Mouse (Mus musculus) liver, embryonic 16.5 days (tissue): ENCODE data around the gene Adgrl3. TPM values are rescaled to one million over a fixed set of nuclear protein-coding genes. Genes with fewer than 3 reads are reported as not detected.

Source experiments
- ATAC-seq: fragments of 200-750 bp; cut with Nextera tagmentation; 2 replicates; pipeline ENCODE4 v1.8.0; 2017; ENCODE audit warnings: low read depth, mild to moderate bottlenecking, moderate number of reproducible peaks, moderate library complexity
- H3K27ac ChIP-seq: fragments of 300-500 bp; sonication (generic); 2 replicates; pipeline ENCODE4 v1.5.1; 2014; ENCODE audit warnings: mild to moderate bottlenecking, low read length
- H3K27me3 ChIP-seq: fragments of 300-500 bp; sonication (generic); 2 replicates; pipeline ENCODE4 v1.6.1; 2014; ENCODE audit warnings: low read depth, low read length, mixed read lengths; ENCODE audit not compliant: control insufficient read depth, insufficient read depth
- H3K36me3 ChIP-seq: fragments of 300-500 bp; sonication (generic); 2 replicates; pipeline ENCODE4 v1.6.1; 2014; ENCODE audit warnings: mild to moderate bottlenecking; ENCODE audit not compliant: control insufficient read depth, insufficient read depth
- H3K4me1 ChIP-seq: fragments of 300-500 bp; sonication (generic); 2 replicates; pipeline ENCODE4 v1.6.1; 2014; ENCODE audit warnings: low read depth, low read length, mixed read lengths; ENCODE audit not compliant: control insufficient read depth
- H3K4me2 ChIP-seq: fragments of 300-500 bp; sonication (generic); 2 replicates; pipeline ENCODE4 v1.6.1; 2014; ENCODE audit warnings: low read depth, low read length, mixed read lengths
- H3K4me3 ChIP-seq: fragments of 300-500 bp; sonication (generic); 2 replicates; pipeline ENCODE4 v1.5.1; 2014; ENCODE audit warnings: low read depth, mild to moderate bottlenecking, low read length
- H3K9ac ChIP-seq: fragments of 300-500 bp; sonication (generic); 2 replicates; pipeline ENCODE4 v1.6.1; 2014; ENCODE audit warnings: low read depth, low read length
- H3K9me3 ChIP-seq: fragments of 300-500 bp; sonication (generic); replicated peaks from 2 replicates; pipeline ENCODE4 v1.6.1; 2016; ENCODE audit warnings: low read length; ENCODE audit not compliant: control insufficient read depth
- WGBS: fragments of 180-500 bp; shearing (Covaris S2); extraction: QIAGEN DNeasy Blood & Tissue Kit; methylation state at CpG from one replicate; pipeline ENCODE4 v1.1.7; 2014; ENCODE audit not compliant: insufficient replicate concordance; 5-methylcytosine and 5-hydroxymethylcytosine counted together
- polyA plus RNA-seq: library from polyadenylated mRNA; unstranded; fragments of >200 nt; fragmentation: Nextera tagmentation; extraction: Ambion mirVana; gene quantifications from 2 replicates; pipeline ENCODE4 v1.2.1, GENCODE M21; 2015

The Adgrl3 gene
- polyA plus RNA-seq, 1 experiment from 2014 or later = 0.89 TPM

DNA sequence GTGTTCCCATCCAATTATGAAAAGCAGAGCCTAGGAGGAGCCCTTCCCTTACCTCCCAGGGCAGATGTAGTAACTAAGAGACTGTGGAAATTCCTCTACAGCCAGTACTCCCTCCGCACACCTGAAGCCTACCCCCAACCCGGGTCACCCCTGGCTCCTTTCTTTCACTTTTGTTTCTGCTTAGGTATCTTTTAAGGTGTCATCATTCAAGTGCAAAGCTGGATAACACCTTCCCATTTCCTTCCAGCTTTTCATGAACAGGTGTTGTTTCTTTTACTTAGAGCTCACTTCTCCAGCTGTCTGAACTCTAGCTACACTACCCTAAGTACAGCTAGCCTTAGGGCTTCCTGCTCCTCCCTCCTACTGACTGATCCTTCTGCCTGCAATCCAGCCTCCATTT lies 634.0 kb downstream of the Adgrl3 start:
- no peak for ATAC-seq

DNA sequence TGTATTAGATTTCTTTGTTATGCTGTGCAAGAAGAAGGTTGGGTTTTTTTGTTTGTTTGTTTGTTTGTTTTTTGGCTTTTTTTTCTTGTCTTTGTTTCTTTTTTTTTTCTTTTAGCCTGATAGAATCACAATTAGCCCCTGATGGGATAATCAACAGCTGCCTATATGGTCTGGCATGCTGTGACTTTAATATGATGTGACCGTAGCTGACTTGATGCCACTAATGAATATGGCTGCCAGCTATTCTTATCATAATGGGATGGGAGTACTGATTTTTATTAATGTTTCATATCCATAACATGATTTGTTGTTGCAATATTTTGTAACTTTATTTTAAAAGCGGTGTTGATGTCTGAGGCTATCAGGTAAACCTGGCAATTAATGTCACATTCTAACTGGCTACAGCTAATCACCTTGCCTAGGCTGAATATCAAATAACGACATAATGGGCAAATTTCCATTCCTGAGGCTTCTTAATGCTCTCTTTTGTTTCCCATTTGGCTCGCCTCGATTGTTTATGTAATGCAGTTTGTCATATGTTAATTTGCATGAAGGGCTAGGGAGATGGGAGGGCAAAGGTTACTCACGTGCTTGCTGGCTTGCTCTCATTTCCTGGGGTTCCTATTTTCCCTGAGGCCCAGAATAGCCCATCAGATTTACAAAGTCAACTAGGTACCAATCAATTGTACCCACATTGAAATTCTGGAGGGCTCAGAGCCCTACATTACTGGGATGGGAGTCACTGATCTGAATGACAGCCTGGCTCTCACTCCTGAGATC lies 641.9 kb downstream of the Adgrl3 start:
- ATAC-seq = no peak
- no peak overlapping the region for H3K4me2 ChIP-seq
- 46% methylated on average over 6 of the region's 6 CpGs for WGBS

More for the DNA sequence above, 634.0 kb downstream of the Adgrl3 start:
- no peak overlapping the region for H3K27ac ChIP-seq
- no peak overlapping the region for H3K4me3 ChIP-seq
- H3K9ac ChIP-seq = no peak overlapping the region
- no peak overlapping the region for H3K4me2 ChIP-seq
- no peaks in the 10 kb centered on the region for H3K9me3 ChIP-seq
- no peaks in the 10 kb centered on the region for H3K27me3 ChIP-seq
- H3K4me1 ChIP-seq = no peaks in the 10 kb centered on the region
- no peaks in the 10 kb centered on the region for H3K36me3 ChIP-seq
- 46% methylated on average over 2 of the region's 2 CpGs for WGBS

DNA sequence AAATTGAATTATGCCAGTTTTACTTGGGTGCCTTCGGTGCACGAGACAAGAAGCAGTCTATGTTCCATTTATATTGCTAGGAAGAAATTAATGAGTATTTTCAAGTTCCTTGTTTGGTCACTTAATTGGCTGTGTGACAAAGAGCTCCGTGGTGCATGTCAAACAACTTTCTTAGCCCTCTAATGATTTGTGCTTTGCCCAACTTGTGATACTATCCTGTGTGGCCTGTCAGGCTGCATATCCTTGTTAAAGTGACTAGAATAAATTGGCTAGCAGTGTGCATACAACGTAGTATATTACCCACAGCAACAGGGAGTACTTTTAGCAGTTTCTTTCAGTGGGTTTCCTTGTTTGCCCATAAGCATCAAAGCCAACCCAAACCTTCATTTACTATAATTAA lies 651.1 kb downstream of the Adgrl3 start:
- WGBS = 56% methylated on average over 4 of the region's 4 CpGs
- Histone ChIP-seq H3K36me3 (no peaks in the 10 kb centered on the region), H3K4me3 (no peak overlapping the region), H3K9ac (no peak overlapping the region), H3K4me2 (no peak overlapping the region), H3K27me3 (no peaks in the 10 kb centered on the region), H3K4me1 (no peaks in the 10 kb centered on the region), H3K27ac (no peak overlapping the region), H3K9me3 (no peaks in the 10 kb centered on the region)
- no peak for ATAC-seq

More for the DNA sequence above, 641.9 kb downstream of the Adgrl3 start:
- H3K36me3 ChIP-seq = no peaks in the 10 kb centered on the region
- H3K27ac ChIP-seq = no peak overlapping the region
- H3K27me3 ChIP-seq = no peaks in the 10 kb centered on the region
- H3K4me3 ChIP-seq = no peak overlapping the region
- H3K9me3 ChIP-seq = no peaks in the 10 kb centered on the region
- no peak overlapping the region for H3K9ac ChIP-seq
- H3K4me1 ChIP-seq = no peaks in the 10 kb centered on the region

DNA sequence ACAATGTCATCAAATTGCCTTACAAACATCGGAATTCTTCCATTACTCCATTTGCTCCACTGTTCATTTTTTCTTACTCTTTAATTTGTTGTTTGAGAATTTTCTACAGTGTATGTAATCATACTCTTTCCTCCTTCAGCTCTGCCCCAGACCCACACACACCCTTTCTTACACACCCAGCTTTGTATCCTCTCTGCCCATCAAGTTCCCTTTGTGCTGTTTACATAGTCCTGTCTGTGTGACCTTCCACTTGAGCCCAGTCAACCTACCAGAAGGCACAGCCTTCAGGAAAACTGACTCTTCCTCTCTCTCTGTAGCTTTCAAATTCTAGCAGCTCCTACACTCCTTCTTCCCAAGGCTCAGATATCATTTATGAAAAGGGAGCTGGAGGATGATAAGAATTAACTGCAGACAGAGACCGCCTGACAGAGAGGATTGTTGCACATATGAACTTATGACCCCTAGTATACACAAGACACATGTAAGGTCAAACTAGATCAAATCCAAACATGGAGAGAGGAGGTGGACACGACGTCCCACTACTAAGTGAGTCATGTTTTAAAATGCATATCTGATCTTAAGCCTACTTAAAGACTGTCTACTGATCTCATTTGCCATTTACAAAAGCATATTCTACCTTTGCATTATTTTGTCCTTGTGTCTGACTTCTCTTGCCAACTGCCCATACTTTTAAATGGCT lies 654.5 kb downstream of the Adgrl3 start:
- H3K4me3 ChIP-seq = no peak overlapping the region
- ATAC-seq = no peak
- H3K27ac ChIP-seq = no peak overlapping the region
- H3K4me1 ChIP-seq = no peaks in the 10 kb centered on the region
- H3K9me3 ChIP-seq = no peaks in the 10 kb centered on the region
- no peaks in the 10 kb centered on the region for H3K36me3 ChIP-seq
- H3K9ac ChIP-seq = no peak overlapping the region
- no peaks in the 10 kb centered on the region for H3K27me3 ChIP-seq
- WGBS = 56% methylated on average over 4 of the region's 4 CpGs
- H3K4me2 ChIP-seq = no peak overlapping the region

DNA sequence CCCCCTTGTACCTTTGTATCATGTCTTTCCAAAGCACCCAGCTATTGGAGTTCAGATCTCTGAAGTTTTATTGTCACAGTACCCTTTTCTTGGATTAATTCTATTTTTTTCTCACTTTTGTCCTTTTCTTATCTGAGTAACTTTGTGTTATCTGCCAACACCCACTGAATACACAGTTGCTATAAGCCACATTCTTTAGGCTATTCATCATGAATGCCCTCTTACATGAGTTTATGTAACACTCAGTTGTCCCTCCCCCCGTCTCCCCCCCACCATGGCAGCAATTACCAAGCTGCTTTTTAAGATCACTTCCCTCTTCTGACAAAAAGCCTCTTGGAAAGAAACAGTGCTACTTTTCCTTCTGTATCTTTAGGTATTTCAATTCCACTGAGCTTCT lies 655.0 kb downstream of the Adgrl3 start:
- Histone ChIP-seq H3K9ac (no peak overlapping the region), H3K9me3 (no peaks in the 10 kb centered on the region), H3K27me3 (no peaks in the 10 kb centered on the region), H3K4me1 (no peaks in the 10 kb centered on the region), H3K4me2 (no peak overlapping the region), H3K27ac (no peak overlapping the region), H3K4me3 (no peak overlapping the region), H3K36me3 (no peaks in the 10 kb centered on the region)
- WGBS = 36% methylated on average over 1 of the region's 1 CpGs
- ATAC-seq = no peak

DNA sequence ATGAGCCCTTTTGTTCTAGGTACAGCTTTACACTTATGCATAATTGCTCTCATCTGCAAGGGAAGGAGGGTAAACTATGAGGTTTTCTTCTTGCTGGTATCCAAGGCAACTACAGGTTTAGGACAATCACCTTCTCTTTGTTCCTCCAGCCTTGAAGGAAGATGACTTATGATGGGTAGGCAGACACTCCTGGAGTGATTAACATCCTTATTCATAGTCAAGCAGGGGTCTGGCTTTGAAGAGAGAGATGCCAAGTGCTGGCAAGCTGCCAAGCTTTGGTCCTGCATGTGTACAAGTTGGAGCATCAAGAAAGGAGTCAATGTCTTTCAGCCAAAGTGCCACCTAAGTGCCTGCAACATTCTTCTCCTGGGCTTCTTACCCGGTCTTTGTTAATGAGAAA lies 657.0 kb downstream of the Adgrl3 start:
- Histone ChIP-seq H3K27ac (no peak overlapping the region), H3K4me2 (no peak overlapping the region), H3K36me3 (no peaks in the 10 kb centered on the region), H3K9ac (no peak overlapping the region), H3K4me3 (no peak overlapping the region), H3K27me3 (no peaks in the 10 kb centered on the region), H3K4me1 (no peaks in the 10 kb centered on the region), H3K9me3 (no peaks in the 10 kb centered on the region)
- ATAC-seq = no peak
- WGBS = 74% methylated on average over 1 of the region's 1 CpGs

DNA sequence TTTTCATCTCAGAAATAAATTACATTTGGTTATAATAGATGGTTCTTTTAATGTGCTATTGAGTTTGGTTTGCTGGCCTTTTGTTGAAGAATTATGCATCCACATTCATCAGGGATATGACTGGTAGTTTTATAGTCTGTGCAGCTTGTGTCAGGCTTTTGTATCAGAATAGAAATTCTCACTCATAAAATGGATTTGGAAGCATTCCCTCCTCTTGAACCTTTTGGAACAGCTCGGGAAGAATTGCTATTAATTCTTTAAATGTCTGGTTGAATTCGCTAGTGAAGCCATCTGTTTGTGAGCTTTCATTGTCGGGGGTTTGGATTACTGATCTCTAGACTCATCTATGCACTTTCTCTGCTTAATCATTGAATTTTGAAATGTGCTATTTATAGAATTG lies 666.3 kb downstream of the Adgrl3 start:
- Histone ChIP-seq H3K36me3 (no peaks in the 10 kb centered on the region), H3K9me3 (no peaks in the 10 kb centered on the region), H3K4me2 (no peak overlapping the region), H3K27me3 (no peaks in the 10 kb centered on the region), H3K9ac (no peak overlapping the region), H3K4me1 (no peaks in the 10 kb centered on the region), H3K4me3 (no peak overlapping the region), H3K27ac (no peak overlapping the region)
- ATAC-seq = no peak
- WGBS = 58% methylated on average over 3 of the region's 3 CpGs

DNA sequence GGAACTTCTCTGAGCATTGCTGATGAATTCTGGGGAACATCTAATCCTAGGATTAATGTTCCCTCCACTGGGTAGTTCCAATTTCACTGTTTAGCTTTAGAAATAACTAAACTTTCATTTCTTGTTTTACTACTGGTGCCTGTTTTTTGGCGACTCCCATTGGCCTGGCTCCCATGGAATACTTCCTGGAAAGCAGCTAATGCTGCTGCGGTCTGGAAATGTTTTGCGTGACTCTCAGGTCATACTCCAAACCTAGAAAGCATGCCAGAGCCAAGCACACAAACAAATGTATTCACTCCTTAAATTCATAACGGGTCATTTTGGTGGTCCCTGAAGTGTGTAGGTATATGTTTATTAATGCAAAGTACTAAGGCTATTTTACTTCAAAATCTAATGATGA lies 666.9 kb downstream of the Adgrl3 start:
- H3K4me3 ChIP-seq = no peak overlapping the region
- 68% methylated on average over 4 of the region's 4 CpGs for WGBS
- no peaks in the 10 kb centered on the region for H3K4me1 ChIP-seq
- no peaks in the 10 kb centered on the region for H3K36me3 ChIP-seq
- no peak for ATAC-seq
- H3K4me2 ChIP-seq = no peak overlapping the region
- H3K27ac ChIP-seq = no peak overlapping the region
- no peak overlapping the region for H3K9ac ChIP-seq
- no peaks in the 10 kb centered on the region for H3K27me3 ChIP-seq
- H3K9me3 ChIP-seq = no peaks in the 10 kb centered on the region

DNA sequence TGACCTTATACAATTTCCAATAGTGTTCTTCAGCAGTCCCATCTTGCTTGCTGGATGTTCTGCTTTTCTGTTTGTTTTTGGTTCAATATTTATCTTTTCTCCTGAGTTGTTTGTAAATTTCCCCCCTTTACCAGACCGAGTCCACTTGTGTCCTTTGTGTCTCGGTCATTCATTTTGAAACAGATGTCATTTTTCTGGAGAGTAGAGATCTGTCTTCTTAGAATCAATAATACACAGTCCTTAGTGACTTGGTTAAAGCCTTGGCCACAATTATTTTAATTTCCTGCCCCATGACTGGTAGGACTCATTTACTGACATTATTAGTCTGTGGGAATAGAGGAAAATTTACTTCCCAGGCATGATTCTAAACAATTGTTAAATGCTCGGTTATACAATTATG lies 709.7 kb downstream of the Adgrl3 start:
- Histone ChIP-seq H3K27me3 (no peaks in the 10 kb centered on the region), H3K4me2 (no peak overlapping the region), H3K9me3 (no peaks in the 10 kb centered on the region), H3K27ac (no peak overlapping the region), H3K4me1 (no peaks in the 10 kb centered on the region), H3K4me3 (no peak overlapping the region), H3K36me3 (no peaks in the 10 kb centered on the region), H3K9ac (no peak overlapping the region)
- whole genome bisulfite sequencing = 55% methylated on average over 3 of the region's 3 CpGs
- ATAC-seq = no peak
